Mouse (Mus musculus) kidney, adult 2 months (tissue): Measurements from ENCODE around the gene Xpo4. TPM values are rescaled to one million over a fixed set of nuclear protein-coding genes. Genes with fewer than 3 reads are reported as not detected.

ENCODE experiments used
- DNase-seq: peaks from one replicate; pipeline ENCODE4 v3.0.0; 2021
- H3K27ac ChIP-seq: fragments of 200-500 bp; 2 replicates; pipeline ENCODE4 v1.5.1; 2012; ENCODE audit warnings: low read depth, low read length, control low read depth, inconsistent platforms; ENCODE audit not compliant: insufficient read depth
- H3K27me3 ChIP-seq: fragments of 200-500 bp; replicated peaks from 2 replicates; pipeline ENCODE4 v1.6.1; 2012; ENCODE audit warnings: mild to moderate bottlenecking, moderate library complexity, low read length, inconsistent platforms; ENCODE audit not compliant: control insufficient read depth, insufficient read depth
- H3K36me3 ChIP-seq: fragments of 200-500 bp; 2 replicates; pipeline ENCODE4 v1.6.1; 2012; ENCODE audit warnings: mild to moderate bottlenecking, moderate library complexity, low read length, inconsistent platforms; ENCODE audit not compliant: control insufficient read depth, insufficient read depth
- H3K4me1 ChIP-seq: fragments of 200-500 bp; 2 replicates; pipeline ENCODE4 v1.6.1; 2011; ENCODE audit warnings: low read length; ENCODE audit not compliant: control insufficient read depth, insufficient read depth
- H3K4me3 ChIP-seq: fragments of 200-500 bp; 2 replicates; pipeline ENCODE4 v1.5.1; 2011; ENCODE audit warnings: mild to moderate bottlenecking, low read depth, low read length, control low read depth; ENCODE audit not compliant: insufficient read depth
- CTCF ChIP-seq: fragments of 200-500 bp; conservative IDR thresholded peaks from 2 replicates; pipeline ENCODE4 v1.5.1; 2011; ENCODE audit warnings: low read depth, mild to moderate bottlenecking, control low read depth, low read length, moderate library complexity, mixed read lengths; ENCODE audit not compliant: insufficient read depth, insufficient read length
- POLR2A ChIP-seq: fragments of 200-500 bp; IDR thresholded peaks from one replicate; pipeline ENCODE4 v1.6.1; 2011; ENCODE audit warnings: low read depth, low read length, control low read depth
- WGBS: fragments of 180-500 bp; shearing (Covaris S2); methylation state at CpG from one replicate; pipeline ENCODE4 v1.1.7; 2018; 5-methylcytosine and 5-hydroxymethylcytosine counted together
- polyA plus RNA-seq: library from polyadenylated mRNA; depleted of rRNA; stranded (reverse); fragments of >200 nt; gene quantifications from 2 replicates; pipeline ENCODE4 v1.2.3, GENCODE M21; 2012

The Xpo4 gene
- polyA plus RNA-seq, 1 experiment, result 3.4 TPM

GRCm38 (mm10) chr14:57574792-57575587 lies 90.2 kb downstream of the Xpo4 start:
- Histone ChIP-seq H3K27ac (no peak overlapping the region), H3K36me3 (no peaks in the 10 kb centered on the region), H3K27me3 (no peaks in the 10 kb centered on the region), H3K4me3 (no peak overlapping the region), H3K4me1 (peaks cover 6% of the 10 kb centered on the region)
- TF ChIP-seq CTCF, result no peak
- TF ChIP-seq POLR2A, result no peak
- 80% methylated on average over 6 of the region's 6 CpGs for WGBS
- no peak for DNase-seq

DNA sequence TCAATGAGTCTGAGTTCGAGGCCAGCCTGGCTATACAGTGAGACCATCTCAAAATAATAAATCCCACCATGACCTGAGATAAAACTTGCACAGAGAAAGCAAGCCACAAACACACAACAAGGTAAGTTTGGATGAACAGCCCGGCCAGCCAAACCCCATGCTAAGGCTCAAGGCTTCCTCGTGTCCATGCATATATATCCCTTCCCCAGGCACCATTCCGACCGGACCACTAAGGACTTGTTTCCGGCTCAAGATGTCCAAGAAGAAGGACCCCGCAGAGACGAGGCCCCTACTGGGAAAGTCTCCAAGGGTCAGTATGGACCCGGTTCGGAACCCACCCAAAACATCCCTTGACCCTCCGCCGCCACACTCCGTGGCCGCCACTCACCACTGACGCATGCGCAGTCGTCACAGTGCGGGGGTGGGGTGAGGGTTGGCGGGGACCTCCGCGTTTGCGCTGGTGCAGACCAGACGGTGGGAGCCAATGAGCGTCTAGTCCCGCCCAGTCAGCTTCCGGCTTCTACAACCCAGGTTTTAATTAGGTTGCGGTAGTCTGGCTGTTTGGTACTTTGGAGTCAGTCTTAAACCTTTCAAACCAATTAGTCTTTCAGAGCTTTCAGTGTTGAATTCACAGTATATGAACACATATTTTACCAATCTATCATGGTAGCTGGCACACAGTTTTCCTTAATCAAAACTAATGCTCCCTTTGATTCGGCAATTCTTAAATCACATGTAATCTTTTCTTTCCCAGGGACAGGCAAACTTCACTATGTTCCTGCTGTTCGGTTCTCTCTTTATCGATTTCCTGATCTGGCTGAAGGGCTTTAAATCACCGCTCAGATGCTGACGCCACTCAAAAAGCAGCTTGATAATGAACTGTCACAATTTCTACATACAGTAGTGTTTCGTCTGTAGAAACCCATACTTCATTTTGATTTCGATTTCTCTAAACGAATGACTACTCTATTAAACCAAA lies 93.8 kb downstream of the Xpo4 start, which contains the start of gene Eef1akmt1:
Gene Eef1akmt1, minus strand, starts transcription at position 458 of the 979 bp plus-strand sequence.
- Histone ChIP-seq H3K4me3 (peak within 1 kb of the TSS; percentile 96), H3K36me3 (no peaks in the 10 kb centered on the region), H3K27ac (peak within 1 kb of the TSS; percentile 77; the same call in 1 of the 2 replicates), H3K27me3 (no peaks in the 10 kb centered on the region), H3K4me1 (peaks cover 10% of the 10 kb centered on the region)
- peak; percentile 97 for DNase-seq
- 6% methylated on average over 35 of the region's 35 CpGs for whole genome bisulfite sequencing
- TF ChIP-seq CTCF, result no peak
- peak; percentile 63 for TF ChIP-seq POLR2A

DNA sequence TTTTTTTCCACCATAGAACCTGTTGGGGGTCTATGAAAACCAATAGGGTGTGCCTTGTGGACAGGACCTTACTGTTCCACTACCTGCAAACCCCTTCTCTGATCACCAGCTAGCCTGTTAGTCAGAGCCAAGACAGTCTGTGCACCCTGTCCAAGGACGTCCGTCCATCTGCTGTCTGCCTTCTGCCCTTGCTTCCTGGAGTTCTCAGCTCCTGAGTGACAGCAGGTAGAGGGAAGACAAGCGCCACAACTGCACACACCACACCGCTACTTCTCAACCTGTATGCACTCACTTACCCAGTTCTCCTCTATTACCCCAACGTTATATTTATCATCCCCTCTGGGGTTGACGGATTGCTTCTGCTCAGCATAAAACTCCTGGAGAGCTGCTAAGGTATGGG lies 99.6 kb downstream of the Xpo4 start:
- TF ChIP-seq CTCF (no peak), POLR2A (no peak)
- Histone ChIP-seq H3K4me3 (no peak overlapping the region), H3K27ac (no peak overlapping the region), H3K4me1 (peaks cover 9% of the 10 kb centered on the region), H3K36me3 (no peaks in the 10 kb centered on the region), H3K27me3 (no peaks in the 10 kb centered on the region)
- 86% methylated on average over 6 of the region's 6 CpGs for WGBS
- no peak for DNase-seq

GRCm38 (mm10) chr14:57556922-57557321 lies 108.3 kb downstream of the Xpo4 start:
- Histone ChIP-seq H3K36me3 (no peaks in the 10 kb centered on the region), H3K27ac (no peak overlapping the region), H3K4me1 (no peaks in the 10 kb centered on the region), H3K4me3 (no peak overlapping the region), H3K27me3 (no peaks in the 10 kb centered on the region)
- 88% methylated on average over 1 of the region's 1 CpGs for WGBS
- DNase-seq, result no peak
- TF ChIP-seq POLR2A, result no peak
- no peak for TF ChIP-seq CTCF

DNA sequence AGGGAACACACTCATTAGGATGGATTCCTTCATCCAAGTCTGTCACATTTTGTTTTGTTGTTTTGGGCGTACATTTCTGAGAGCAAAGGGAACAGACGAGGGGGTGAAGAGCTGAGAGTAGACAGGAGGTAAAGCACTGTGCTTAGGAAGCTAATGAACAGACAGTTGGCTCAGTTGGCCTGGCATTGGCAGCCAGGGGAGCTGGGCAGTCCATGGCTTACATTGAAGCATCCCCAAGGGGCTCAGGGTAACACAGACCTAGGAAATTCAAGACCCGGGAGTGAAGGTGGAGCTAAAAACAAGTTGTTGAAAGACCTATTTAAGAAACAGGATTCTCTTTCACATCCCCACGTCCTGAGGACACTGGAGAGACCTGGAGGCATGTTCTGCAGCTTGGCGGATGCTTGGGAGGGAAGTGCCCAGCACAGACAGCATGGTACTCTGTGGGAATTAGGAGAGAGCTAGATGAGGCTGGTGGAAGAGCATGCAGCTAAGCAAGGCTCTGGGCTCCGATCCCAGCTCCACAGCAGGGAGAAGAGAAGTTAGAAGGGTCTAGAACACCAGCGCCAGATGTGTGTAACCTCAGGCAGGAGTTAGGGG lies 109.7 kb downstream of the Xpo4 start:
- no peak overlapping the region for H3K27ac ChIP-seq
- no peaks in the 10 kb centered on the region for H3K4me1 ChIP-seq
- no peak overlapping the region for H3K4me3 ChIP-seq
- H3K36me3 ChIP-seq, result no peaks in the 10 kb centered on the region
- TF ChIP-seq POLR2A (no peak), CTCF (no peak)
- WGBS, result 90% methylated on average over 7 of the region's 7 CpGs
- no peak for DNase-seq
- H3K27me3 ChIP-seq, result no peaks in the 10 kb centered on the region

DNA sequence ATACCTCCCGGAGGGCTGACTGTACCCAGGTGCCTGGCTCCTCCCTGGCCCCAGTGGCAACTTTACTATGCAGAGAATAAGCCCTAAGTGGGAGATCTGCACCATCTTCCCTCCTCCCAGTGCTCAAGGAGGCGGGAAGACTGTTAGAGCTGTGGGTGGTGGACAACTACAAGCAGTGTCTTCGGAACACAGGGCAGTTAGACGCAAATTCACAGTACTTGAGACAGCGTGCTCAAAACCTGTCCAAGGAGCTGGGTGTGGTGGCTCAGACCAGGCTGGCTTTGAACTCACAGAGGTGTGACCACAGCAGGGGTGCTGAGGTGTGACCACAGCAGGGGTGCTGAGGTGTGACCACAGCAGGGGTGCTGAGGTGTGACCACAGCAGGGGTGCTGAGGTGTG lies 110.8 kb downstream of the Xpo4 start:
- WGBS, result 92% methylated on average over 5 of the region's 5 CpGs

More for the DNA sequence above, 110.8 kb downstream of the Xpo4 start:
- TF ChIP-seq POLR2A (no peak), CTCF (no peak)
- H3K4me3 ChIP-seq, result no peak overlapping the region
- no peaks in the 10 kb centered on the region for H3K36me3 ChIP-seq
- H3K27ac ChIP-seq, result no peak overlapping the region
- no peak for DNase-seq
- H3K27me3 ChIP-seq, result no peaks in the 10 kb centered on the region
- H3K4me1 ChIP-seq, result no peaks in the 10 kb centered on the region
